Mouse (Mus musculus) G1E (cell line): ENCODE results near the gene Rora. TPM values are rescaled to one million over a fixed set of nuclear protein-coding genes. Genes with fewer than 3 reads are reported as not detected.

Source experiments
- ATAC-seq: 2 replicates; pipeline ENCODE4 v1.8.0; 2016; ENCODE audit warnings: mild to moderate bottlenecking; ENCODE audit not compliant: insufficient number of reproducible peaks, poor library complexity, low FRiP score, severe bottlenecking; ENCODE audit errors: extremely low read depth
- DNase-seq: peaks from one replicate; pipeline ENCODE4 v3.0.0; 2012; ENCODE audit warnings: low spot score
- H3K27me3 ChIP-seq: 2 replicates; pipeline ENCODE4 v1.6.1; 2012; ENCODE audit warnings: mild to moderate bottlenecking, low read length, inconsistent platforms; ENCODE audit not compliant: insufficient read depth
- H3K36me3 ChIP-seq: replicated peaks from 2 replicates; pipeline ENCODE3; 2012; ENCODE audit warnings: mild to moderate bottlenecking, inconsistent platforms
- H3K4me1 ChIP-seq: 2 replicates; pipeline ENCODE4 v1.6.1; 2012; ENCODE audit warnings: low read depth, low read length, inconsistent platforms, mixed read lengths; ENCODE audit not compliant: insufficient read depth
- H3K4me3 ChIP-seq: 2 replicates; pipeline ENCODE4 v1.5.1; 2012; ENCODE audit warnings: low read depth, mild to moderate bottlenecking, inconsistent platforms, low read length, moderate library complexity, mixed read lengths
- H3K9me3 ChIP-seq: replicated peaks from 2 replicates; pipeline ENCODE4 v1.6.1; 2012; ENCODE audit warnings: inconsistent platforms
- CTCF ChIP-seq: IDR thresholded peaks from 2 replicates; pipeline ENCODE4 v1.5.1; 2012; ENCODE audit warnings: low read depth, low read length, inconsistent platforms, mixed read lengths
- GATA1 ChIP-seq: IDR thresholded peaks from 2 replicates; pipeline ENCODE4 v1.6.1; 2012; ENCODE audit warnings: borderline replicate concordance, low read length, inconsistent platforms, mixed read lengths
- GATA2 ChIP-seq: IDR thresholded peaks from 2 replicates; pipeline ENCODE4 v1.6.1; 2012; ENCODE audit warnings: low read depth, low read length, inconsistent platforms, borderline replicate concordance
- POLR2AphosphoS5 ChIP-seq: IDR thresholded peaks from 2 replicates; pipeline ENCODE4 v1.6.1; 2012; ENCODE audit warnings: low read depth, low read length, inconsistent platforms; ENCODE audit not compliant: insufficient replicate concordance
- TAL1 ChIP-seq: conservative IDR thresholded peaks from 2 replicates; pipeline ENCODE4 v1.6.1; 2012; ENCODE audit warnings: low read depth, low read length, inconsistent platforms, mixed read lengths
- polyA plus RNA-seq: library from polyadenylated mRNA; stranded (reverse); fragments of >175 nt; gene quantifications from 2 replicates; pipeline ENCODE4 v1.2.3, GENCODE M21; 2012
- total RNA-seq, 2 experiments: library from RNA; stranded (forward) in 1 of 2; stranded (reverse) in 1 of 2; fragments of 200-1000 nt in 1 of 2; fragments of >200 nt in 1 of 2; fragmentation: Nextera tagmentation in 1 of 2; gene quantifications; 2 replicates each; pipeline ENCODE4 v1.2.3; 2014 to 2017

Rora gene
- total and polyA plus RNA-seq, 3 experiments: 0.11 TPM; not detected in 2

- peaks cover 27% of the 10 kb centered on the region for H3K9me3 ChIP-seq
- no peak for DNase-seq
- no peak for TF ChIP-seq CTCF
- no peak for TF ChIP-seq POLR2AphosphoS5
- TF ChIP-seq TAL1: no peak
- TF ChIP-seq GATA2: no peak
- no peak for TF ChIP-seq GATA1
- no peaks in the 10 kb centered on the region for H3K36me3 ChIP-seq
- no peak for ATAC-seq
- no peaks in the 10 kb centered on the region for H3K4me1 ChIP-seq
- no peaks in the 10 kb centered on the region for H3K27me3 ChIP-seq
- no peak overlapping the region for H3K4me3 ChIP-seq
These were observed 590.0 kb downstream of the Rora start for GRCm38 (mm10) chr9:69243626-69244025.

GRCm38 (mm10) chr9:69246225-69246624 is 592.6 kb downstream of the Rora start:
- no peak overlapping the region for H3K4me3 ChIP-seq
- TF ChIP-seq POLR2AphosphoS5 (no peak), TAL1 (no peak), CTCF (no peak), GATA2 (no peak), GATA1 (no peak)
- no peaks in the 10 kb centered on the region for H3K4me1 ChIP-seq
- no peaks in the 10 kb centered on the region for H3K36me3 ChIP-seq
- H3K27me3 ChIP-seq: no peaks in the 10 kb centered on the region
- ATAC-seq (no peak), DNase-seq (no peak)
- peaks cover 28% of the 10 kb centered on the region for H3K9me3 ChIP-seq

GRCm38 (mm10) chr9:69249586-69249985 is 596.0 kb downstream of the Rora start:
- TF ChIP-seq TAL1 (no peak), POLR2AphosphoS5 (no peak), GATA2 (no peak), CTCF (no peak), GATA1 (no peak)
- ATAC-seq: no peak
- Histone ChIP-seq H3K4me1 (no peaks in the 10 kb centered on the region), H3K27me3 (no peaks in the 10 kb centered on the region), H3K36me3 (no peaks in the 10 kb centered on the region), H3K9me3 (peaks cover 29% of the 10 kb centered on the region), H3K4me3 (no peak overlapping the region)
- DNase-seq: no peak

GRCm38 (mm10) chr9:69250326-69250725 is 596.7 kb downstream of the Rora start:
- no peak overlapping the region for H3K4me3 ChIP-seq
- TF ChIP-seq CTCF: no peak
- TF ChIP-seq GATA2: no peak
- H3K9me3 ChIP-seq: peaks cover 29% of the 10 kb centered on the region
- ATAC-seq: no peak
- DNase-seq: no peak
- H3K36me3 ChIP-seq: no peaks in the 10 kb centered on the region
- no peaks in the 10 kb centered on the region for H3K27me3 ChIP-seq
- no peaks in the 10 kb centered on the region for H3K4me1 ChIP-seq

- Histone ChIP-seq H3K4me1 (no peaks in the 10 kb centered on the region), H3K36me3 (no peaks in the 10 kb centered on the region), H3K27me3 (no peaks in the 10 kb centered on the region), H3K9me3 (peaks cover 26% of the 10 kb centered on the region), H3K4me3 (no peak overlapping the region)
- no peak for TF ChIP-seq POLR2AphosphoS5
- ATAC-seq (no peak), DNase-seq (no peak)
These were observed 604.9 kb downstream of the Rora start for GRCm38 (mm10) chr9:69258506-69258905.

- peaks cover 25% of the 10 kb centered on the region for H3K9me3 ChIP-seq
- no peak for DNase-seq
- no peak overlapping the region; the same call in 1 of the 2 replicates for H3K4me3 ChIP-seq
- H3K4me1 ChIP-seq: no peaks in the 10 kb centered on the region
- no peak for ATAC-seq
- no peaks in the 10 kb centered on the region for H3K36me3 ChIP-seq
- H3K27me3 ChIP-seq: no peaks in the 10 kb centered on the region
- no peak for TF ChIP-seq GATA1
- no peak for TF ChIP-seq TAL1
- TF ChIP-seq CTCF: no peak
- TF ChIP-seq GATA2: no peak
- TF ChIP-seq POLR2AphosphoS5: no peak
These were observed 605.8 kb downstream of the Rora start for GRCm38 (mm10) chr9:69259382-69259781.

GRCm38 (mm10) chr9:69265151-69265550 is 611.6 kb downstream of the Rora start:
- ATAC-seq: no peak
- H3K9me3 ChIP-seq: peaks cover 5% of the 10 kb centered on the region; the same call in 1 of the 2 replicates
- DNase-seq: no peak
- H3K27me3 ChIP-seq: no peaks in the 10 kb centered on the region
- no peaks in the 10 kb centered on the region for H3K4me1 ChIP-seq
- no peak for TF ChIP-seq POLR2AphosphoS5
- no peak overlapping the region for H3K4me3 ChIP-seq
- H3K36me3 ChIP-seq: no peaks in the 10 kb centered on the region
